Mouse (Mus musculus) megakaryocyte, adult 5-6 weeks (primary cell): ENCODE data around the gene Tmem161a. TPM values are rescaled to one million over a fixed set of nuclear protein-coding genes. Genes with fewer than 3 reads are reported as not detected.
A peak's percentile ranks its signal among the peaks of the same experiment; 100 is the strongest.

Source experiments
- ATAC-seq: 2 replicates; pipeline ENCODE4 v1.8.0; 2016; ENCODE audit warnings: mild to moderate bottlenecking, inconsistent platforms; ENCODE audit not compliant: poor library complexity, severe bottlenecking
- total RNA-seq, 2 experiments: library from RNA; stranded (forward) in 1 of 2; stranded (reverse) in 1 of 2; fragments of 153-499, 151-499 nt in 1 of 2; fragments of 221-1000, 200-1000 nt in 1 of 2; gene quantifications; 2 replicates each; pipeline versions ENCODE4 v1.2.3 to v1.2.4; 2015 to 2017

The Tmem161a gene
- total RNA-seq (2015), result 7.4 and 7.8 TPM in 2 replicates
- total RNA-seq (2017), result 3.9 and 8.5 TPM in 2 replicates

DNA sequence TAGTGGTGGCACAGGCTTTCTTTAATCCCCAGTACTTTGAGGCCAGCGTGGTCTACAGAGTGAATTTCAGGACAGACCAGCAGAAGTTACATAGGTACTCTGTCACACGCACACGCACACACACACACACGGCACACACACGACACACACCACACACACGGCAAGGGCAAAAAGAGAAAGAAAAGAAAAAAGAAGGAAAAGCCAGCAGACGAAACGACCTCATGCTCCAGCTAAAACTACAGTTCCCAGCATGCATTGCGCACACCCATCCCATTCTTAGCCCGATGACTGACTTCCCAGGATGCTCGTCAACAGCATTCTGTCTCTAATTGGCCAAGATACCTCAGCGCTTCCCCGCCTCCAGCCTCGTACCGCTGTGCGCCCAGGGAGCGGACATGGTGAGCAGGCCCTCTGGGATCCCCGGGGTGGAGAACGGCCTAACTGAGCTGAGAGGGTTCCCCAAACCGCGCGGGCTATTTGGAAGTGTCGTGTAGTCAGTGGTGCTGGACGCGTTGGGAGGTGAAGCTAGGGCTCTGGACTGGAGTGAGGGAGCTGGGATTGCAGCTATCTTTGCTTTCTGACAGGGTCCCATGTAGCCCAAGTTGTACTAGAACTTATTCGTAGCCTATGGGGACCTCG lies at the start of gene Tmem161a:
Gene Tmem161a (plus strand): TSS at position 314 of the 639 bp plus-strand sequence.
- peak; percentile 99 for ATAC-seq

DNA sequence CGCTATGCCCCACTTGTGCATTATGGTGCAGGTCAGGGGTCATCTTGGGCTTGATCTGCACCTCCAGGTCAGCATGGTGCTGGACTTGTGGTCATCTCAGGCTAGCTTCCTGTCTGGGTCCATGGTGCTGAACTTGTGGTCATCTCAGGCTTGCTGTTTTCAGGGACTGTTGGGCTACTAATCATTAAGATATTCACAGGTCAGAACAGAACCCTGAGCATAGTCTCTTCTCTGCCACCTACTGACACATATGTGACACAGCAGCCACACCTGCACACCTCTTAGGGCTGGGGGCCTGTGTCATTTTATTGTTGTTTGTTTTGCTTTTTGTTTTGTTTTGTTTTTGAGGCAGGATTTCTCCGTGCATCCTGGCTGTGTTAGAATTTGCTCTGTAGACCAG lies 49.3 kb upstream of the Tmem161a start:
- no peak for ATAC-seq

DNA sequence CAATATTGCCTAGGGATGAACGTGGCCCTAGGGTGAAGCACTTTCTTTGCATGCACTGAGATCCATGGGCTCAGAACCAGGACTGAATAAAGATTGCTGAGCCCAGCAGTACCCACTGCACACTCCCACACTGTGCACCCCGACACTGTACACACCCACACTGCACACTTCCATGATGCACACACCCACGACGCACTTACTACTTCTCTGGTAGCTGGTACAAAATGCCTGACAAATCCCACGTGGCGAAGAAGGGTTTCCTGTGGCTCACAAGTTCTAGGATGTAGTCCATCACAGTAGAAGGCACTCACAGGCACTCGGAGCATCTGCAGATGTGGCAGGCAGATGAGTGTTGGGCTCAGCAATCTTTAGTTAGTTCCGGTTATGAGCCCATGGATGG lies 47.2 kb upstream of the Tmem161a start:
- ATAC-seq, result no peak

GRCm38 (mm10) chr8:70128435-70128834 lies 43.7 kb upstream of the Tmem161a start:
- no peak for ATAC-seq

GRCm38 (mm10) chr8:70129309-70129952 lies 42.7 kb upstream of the Tmem161a start:
- no peak for ATAC-seq

GRCm38 (mm10) chr8:70130066-70130465 lies 42.1 kb upstream of the Tmem161a start:
- no peak for ATAC-seq

GRCm38 (mm10) chr8:70131166-70131883 lies 40.8 kb upstream of the Tmem161a start, which contains the start of gene Nr2c2ap:
TSS of gene Nr2c2ap (plus strand) at chr8:70131333.
- peak; percentile 94 for ATAC-seq

GRCm38 (mm10) chr8:70134086-70134485 lies 38.1 kb upstream of the Tmem161a start:
- no peak for ATAC-seq

GRCm38 (mm10) chr8:70134931-70135330 lies 37.2 kb upstream of the Tmem161a start:
- ATAC-seq, result no peak

DNA sequence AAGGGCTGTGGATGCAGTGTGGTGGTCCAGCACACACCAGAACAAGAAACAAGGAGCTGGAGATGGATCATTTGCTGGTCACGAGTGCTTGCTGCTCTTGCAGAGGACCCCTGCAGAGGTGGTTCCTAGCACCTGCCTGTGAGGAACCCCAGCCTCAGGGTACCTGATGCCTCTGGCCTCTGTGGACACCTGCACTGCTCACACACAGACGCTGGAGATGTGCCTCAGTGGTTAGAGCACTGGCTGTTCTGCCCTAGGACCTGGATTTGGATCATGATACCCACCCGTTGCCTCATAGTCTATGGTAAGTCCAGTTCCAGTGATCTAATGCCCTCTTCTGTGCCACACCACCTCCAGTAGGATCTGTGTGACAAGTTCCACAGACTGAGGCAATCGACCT lies 35.6 kb upstream of the Tmem161a start:
- ATAC-seq, result no peak

DNA sequence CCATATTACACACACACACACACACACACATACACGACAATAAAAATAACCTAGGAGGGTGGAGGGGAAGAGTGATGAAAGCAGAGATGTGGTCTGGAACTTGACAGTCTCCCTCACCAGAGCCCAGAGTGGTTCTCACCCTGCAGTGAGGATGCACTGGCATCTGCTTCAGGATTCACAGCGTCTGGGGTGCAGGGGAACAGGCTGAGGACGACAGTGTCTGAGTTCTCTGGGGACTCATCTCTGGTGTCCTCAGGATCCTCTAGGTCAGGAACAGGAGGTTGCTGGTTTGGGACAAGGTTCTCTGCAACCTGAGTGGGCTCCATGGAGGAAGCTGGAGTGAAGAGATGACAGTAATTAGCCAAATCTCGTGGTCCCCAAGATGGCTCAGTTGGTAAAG lies 34.3 kb upstream of the Tmem161a start:
- no peak for ATAC-seq

GRCm38 (mm10) chr8:70139026-70139857 lies 32.9 kb upstream of the Tmem161a start, which contains the start of the genes Rfxank, Borcs8 and Mef2b:
TSS of gene Rfxank (minus strand) at chr8:70139154.
TSS of gene Borcs8 (plus strand) at chr8:70139499.
TSS of gene Mef2b (plus strand) at chr8:70139711.
- peak; percentile 96 for ATAC-seq

GRCm38 (mm10) chr8:70139981-70140380 lies 32.2 kb upstream of the Tmem161a start:
- no peak for ATAC-seq

DNA sequence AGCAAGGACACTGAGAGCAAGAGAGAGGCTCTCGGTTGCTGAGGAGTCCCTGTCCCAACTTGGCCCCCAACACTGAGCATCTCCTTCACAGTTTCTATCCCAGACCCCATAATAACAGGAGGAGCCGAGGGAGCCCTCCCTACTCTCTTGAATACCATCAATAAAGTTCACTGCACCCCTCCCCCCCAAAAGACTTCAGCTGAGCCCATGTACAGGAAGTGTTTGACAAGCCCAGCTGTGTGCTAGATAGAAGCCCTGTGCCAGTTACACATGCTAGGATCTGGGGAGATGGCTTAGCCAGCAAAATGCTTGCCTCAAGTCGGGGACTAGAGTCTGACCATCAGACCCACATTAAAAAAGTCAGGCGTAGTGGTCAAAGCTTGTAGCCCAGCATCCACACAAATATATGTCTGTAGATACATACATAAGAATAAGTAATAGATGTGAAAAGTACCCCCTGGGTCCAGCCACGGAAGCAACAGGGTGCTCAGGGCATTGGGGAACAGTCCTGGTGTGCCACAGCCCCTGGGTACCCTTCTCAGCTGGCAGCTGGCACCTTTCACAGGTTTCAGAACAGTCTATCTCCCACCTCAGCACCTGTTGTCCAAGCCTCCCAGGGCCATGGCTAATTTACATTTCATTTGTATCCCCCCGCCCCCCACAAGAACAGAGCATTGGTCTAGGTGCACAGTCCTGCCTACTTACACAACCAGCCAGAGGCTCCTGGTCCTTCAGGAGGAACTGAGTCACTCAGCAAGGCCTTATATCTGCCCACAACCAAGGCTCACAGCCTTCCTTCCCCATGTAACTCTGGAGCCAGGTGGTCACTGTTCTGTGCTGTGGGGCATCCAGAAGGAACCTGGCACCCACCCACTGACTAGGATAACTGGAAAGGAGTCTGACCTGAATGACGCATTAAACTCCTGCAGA lies 24.2 kb upstream of the Tmem161a start:
- ATAC-seq, result no peak

GRCm38 (mm10) chr8:70150158-70150557 lies 22.0 kb upstream of the Tmem161a start:
- ATAC-seq, result no peak

- ATAC-seq, result peak; percentile 99
Observed at GRCm38 (mm10) chr8:70152537-70153257, 19.5 kb upstream of the Tmem161a start.

GRCm38 (mm10) chr8:70157240-70157800 lies 14.8 kb upstream of the Tmem161a start:
- no peak for ATAC-seq

- peak; percentile 97 for ATAC-seq
Observed at GRCm38 (mm10) chr8:70158069-70158853, 13.9 kb upstream of the Tmem161a start.
